45 mouse cellular contexts compared by ENCODE assay signal in genomic region chr8:22335426-22335825, GRCm38 (mm10). TPM values are rescaled to one million over a fixed set of nuclear protein-coding genes. Genes with fewer than 3 reads are reported as not detected.
"Had no signal": no experiment of that assay in that cellular context is flagged by ENCODE, and none has a peak within 500 bp of the region (broad histone marks: within the 10 kb centered on the region; RNA-seq: fewer than 3 reads in every experiment).

No protein-coding gene starts in this region.

- ATAC-seq: lung, postnatal 0 days; midbrain, embryonic 13.5 days; midbrain, embryonic 15.5 days; midbrain, embryonic 16.5 days had no signal

- H3K27me3 ChIP-seq: limb, embryonic 12.5 days; limb, embryonic 13.5 days; limb, embryonic 15.5 days; liver, embryonic 13.5 days; liver, embryonic 15.5 days; lung, embryonic 15.5 days; megakaryocyte, embryonic 14.5 days; midbrain, embryonic 12.5 days; midbrain, embryonic 13.5 days; midbrain, embryonic 15.5 days; neural tube, embryonic 12.5 days had no signal

- H3K9me3 ChIP-seq: limb, embryonic 10.5 days; limb, embryonic 12.5 days; limb, embryonic 13.5 days; limb, embryonic 15.5 days; liver, embryonic 13.5 days; liver, embryonic 15.5 days; lung, embryonic 15.5 days; megakaryocyte, embryonic 14.5 days; midbrain, embryonic 10.5 days; midbrain, embryonic 12.5 days; midbrain, embryonic 13.5 days; midbrain, embryonic 15.5 days; neural tube, embryonic 12.5 days had no signal

- DNase-seq: left cerebral cortex, postnatal 4 days; liver, embryonic 13.5 days; lung, adult 18-20 months; lung, adult 2 months; lung, embryonic 14.5 days; lung, postnatal 10 days; lung, postnatal 14 days; lung, postnatal 36 days; lung, postnatal 4 days; midbrain, embryonic 14.5 days had no signal

- H3K4me1 ChIP-seq: limb, embryonic 10.5 days; limb, embryonic 12.5 days; limb, embryonic 13.5 days; limb, embryonic 15.5 days; liver, embryonic 13.5 days; liver, embryonic 15.5 days; lung, embryonic 15.5 days; megakaryocyte, embryonic 14.5 days; midbrain, embryonic 10.5 days; midbrain, embryonic 12.5 days; midbrain, embryonic 13.5 days; midbrain, embryonic 15.5 days; neural tube, embryonic 12.5 days had no signal

- H3K4me2 ChIP-seq: limb, embryonic 12.5 days; limb, embryonic 13.5 days; limb, embryonic 15.5 days; liver, embryonic 11.5 days; liver, embryonic 13.5 days; liver, embryonic 15.5 days; lung, embryonic 14.5 days; lung, embryonic 15.5 days; midbrain, embryonic 11.5 days; midbrain, embryonic 12.5 days; midbrain, embryonic 13.5 days; midbrain, embryonic 15.5 days; neural tube, embryonic 12.5 days had no signal

- H3K4me3 ChIP-seq: left cerebral cortex, adult 2 months; limb, embryonic 10.5 days; limb, embryonic 12.5 days; limb, embryonic 13.5 days; limb, embryonic 15.5 days; liver, embryonic 13.5 days; liver, embryonic 15.5 days; lung, embryonic 15.5 days; megakaryocyte, embryonic 14.5 days; midbrain, embryonic 10.5 days; midbrain, embryonic 12.5 days; midbrain, embryonic 13.5 days; midbrain, embryonic 15.5 days; myocyte; neural tube, embryonic 12.5 days had no signal

- H3K9ac ChIP-seq: limb, embryonic 12.5 days; limb, embryonic 13.5 days; limb, embryonic 15.5 days; liver, embryonic 13.5 days; liver, embryonic 14.5 days; liver, embryonic 15.5 days; lung, embryonic 14.5 days; lung, embryonic 15.5 days; midbrain, embryonic 12.5 days; midbrain, embryonic 13.5 days; midbrain, embryonic 15.5 days; neural tube, embryonic 12.5 days had no signal

- H3K36me3 ChIP-seq: limb, embryonic 10.5 days; limb, embryonic 12.5 days; limb, embryonic 13.5 days; limb, embryonic 15.5 days; liver, embryonic 13.5 days; liver, embryonic 15.5 days; lung, embryonic 15.5 days; midbrain, embryonic 10.5 days; midbrain, embryonic 12.5 days; midbrain, embryonic 13.5 days; midbrain, embryonic 15.5 days; neural tube, embryonic 12.5 days had no signal

- H3K27ac ChIP-seq: left cerebral cortex, adult 2 months; limb, embryonic 10.5 days; limb, embryonic 12.5 days; limb, embryonic 13.5 days; limb, embryonic 15.5 days; liver, embryonic 13.5 days; liver, embryonic 14.5 days; liver, embryonic 15.5 days; lung, embryonic 15.5 days; macrophage; midbrain, embryonic 10.5 days; midbrain, embryonic 12.5 days; midbrain, embryonic 13.5 days; midbrain, embryonic 15.5 days; neural tube, embryonic 12.5 days had no signal

RNA-seq across cellular contexts. Expression of gene Tpte, which starts 52.2 kb away (rescaled TPM):
- total RNA-seq: left cerebral cortex, adult 18-20 months; left cerebral cortex, adult 2 months; left cerebral cortex, adult 8-10 months; left cerebral cortex, postnatal 10 days; left cerebral cortex, postnatal 14 days; left cerebral cortex, postnatal 25 days; left cerebral cortex, postnatal 36 days; left cerebral cortex, postnatal 4 days; megakaryocyte progenitor cell, adult 5-6 weeks; megakaryocyte, adult 5-6 weeks; megakaryocyte-erythroid progenitor cell, adult 5-6 weeks; midbrain, postnatal 0 days; monocyte, adult 5-6 weeks had no signal
- polyA plus RNA-seq: limb, embryonic 10.5 days; limb, embryonic 11.5 days; limb, embryonic 12.5 days; limb, embryonic 13.5 days; limb, embryonic 15.5 days; liver, embryonic 11.5 days; liver, embryonic 13.5 days; liver, embryonic 14.5 days; liver, embryonic 15.5 days; liver, embryonic 16.5 days; lung, adult 2 months; lung, embryonic 14.5 days; lung, embryonic 15.5 days; lung, embryonic 16.5 days; lung, postnatal 0 days; macrophage; midbrain, embryonic 10.5 days; midbrain, embryonic 11.5 days; midbrain, embryonic 12.5 days; midbrain, embryonic 13.5 days; midbrain, embryonic 14.5 days; midbrain, embryonic 15.5 days; midbrain, embryonic 16.5 days; midbrain, postnatal 0 days; myocyte; neural tube, embryonic 11.5 days; neural tube, embryonic 12.5 days had no signal
